Mouse (Mus musculus) megakaryocyte, embryonic 14.5 days (primary cell): Measurements from ENCODE around the gene Npas3.

Experiments
- FLI1 ChIP-seq: IDR thresholded peaks from 2 replicates; pipeline ENCODE4 v1.6.1; 2012; ENCODE audit warnings: low read length, inconsistent platforms, mixed read lengths
- GATA1 ChIP-seq: IDR thresholded peaks from 3 replicates; pipeline ENCODE4 v1.6.1; 2012; ENCODE audit warnings: mixed read lengths, low read length, inconsistent platforms, borderline replicate concordance

DNA sequence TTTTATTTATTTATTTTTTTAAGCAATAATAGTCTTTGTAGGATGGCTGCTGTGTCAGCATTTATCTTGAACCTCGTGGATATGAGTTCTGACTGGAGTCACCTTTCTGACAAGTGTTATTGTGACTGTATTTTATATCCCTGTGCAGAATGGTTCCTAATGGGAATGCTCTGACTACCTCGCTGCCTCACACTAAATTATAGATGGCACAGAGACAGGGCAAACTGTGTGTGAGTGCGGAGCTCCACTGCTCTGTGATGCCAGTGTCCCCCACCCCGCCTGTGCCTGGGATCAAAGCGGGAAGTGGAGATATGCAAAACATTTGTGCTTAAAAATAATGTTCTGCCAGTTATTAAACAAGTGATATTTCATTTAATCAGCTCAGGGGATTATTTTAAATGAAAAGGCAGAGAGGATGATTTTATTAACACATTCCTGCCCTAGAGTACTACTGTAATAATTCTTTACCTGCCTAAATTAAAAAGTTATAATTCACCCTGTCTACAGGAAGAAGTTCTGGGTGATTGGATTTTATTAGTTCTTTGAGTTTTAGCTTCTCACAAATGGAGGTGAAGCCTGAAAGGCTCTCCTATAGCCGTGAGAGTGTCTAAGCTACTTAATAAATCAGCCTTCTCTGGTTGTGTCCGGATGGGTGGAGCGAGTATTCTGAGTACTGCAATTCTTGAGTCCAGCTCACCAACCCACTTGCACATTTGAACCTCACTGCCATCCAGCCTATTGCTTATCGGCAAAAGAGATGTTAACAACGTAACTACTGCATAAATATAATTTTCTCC lies 721.1 kb downstream of the Npas3 start:
- TF ChIP-seq GATA1 (no peak), FLI1 (no peak)
